Mouse (Mus musculus) lung, embryonic 16.5 days (tissue): ENCODE results near the gene Galnt7. TPM values are rescaled to one million over a fixed set of nuclear protein-coding genes. Genes with fewer than 3 reads are reported as not detected.

Experiments
- ATAC-seq: fragments of 200-750 bp; cut with Nextera tagmentation; 2 replicates; pipeline ENCODE4 v1.8.0; 2017; ENCODE audit warnings: low read depth, mild to moderate bottlenecking, moderate library complexity
- H3K27ac ChIP-seq: fragments of 300-500 bp; sonication (generic); 2 replicates; pipeline ENCODE4 v1.5.1; 2014; ENCODE audit warnings: mild to moderate bottlenecking, control low read depth, low read length
- H3K27me3 ChIP-seq: fragments of 300-500 bp; sonication (generic); 2 replicates; pipeline ENCODE4 v1.6.1; 2014; ENCODE audit warnings: low read depth, low read length, mixed read lengths; ENCODE audit not compliant: control insufficient read depth, insufficient read depth
- H3K36me3 ChIP-seq: fragments of 300-500 bp; sonication (generic); 2 replicates; pipeline ENCODE4 v1.6.1; 2014; ENCODE audit warnings: low read length; ENCODE audit not compliant: control insufficient read depth, insufficient read depth
- H3K4me1 ChIP-seq: fragments of 300-500 bp; sonication (generic); replicated peaks from 2 replicates; pipeline ENCODE4 v1.6.1; 2014; ENCODE audit warnings: low read length, mixed read lengths; ENCODE audit not compliant: control insufficient read depth, insufficient read depth
- H3K4me2 ChIP-seq: fragments of 300-500 bp; sonication (generic); 2 replicates; pipeline ENCODE4 v1.6.1; 2014; ENCODE audit warnings: low read depth, low read length, control low read depth
- H3K4me3 ChIP-seq: fragments of 300-500 bp; sonication (generic); 2 replicates; pipeline ENCODE4 v1.5.1; 2014; ENCODE audit warnings: mild to moderate bottlenecking, low read length, control low read depth
- H3K9ac ChIP-seq: fragments of 300-500 bp; sonication (generic); 2 replicates; pipeline ENCODE4 v1.6.1; 2014; ENCODE audit warnings: low read length, control low read depth
- H3K9me3 ChIP-seq: fragments of 300-500 bp; sonication (generic); 2 replicates; pipeline ENCODE4 v1.6.1; 2016; ENCODE audit warnings: low read length; ENCODE audit not compliant: control insufficient read depth
- WGBS: fragments of 180-500 bp; shearing (Covaris S2); extraction: QIAGEN DNeasy Blood & Tissue Kit; methylation state at CpG from one replicate; pipeline ENCODE4 v1.1.7; 2014; 5-methylcytosine and 5-hydroxymethylcytosine counted together
- polyA plus RNA-seq: library from polyadenylated mRNA; unstranded; fragments of >200 nt; fragmentation: Nextera tagmentation; extraction: Ambion mirVana; gene quantifications from 2 replicates; pipeline ENCODE4 v1.2.1, GENCODE M21; 2015

Galnt7 gene
- polyA plus RNA-seq, 1 experiment from 2014 or later, result 11.2 TPM

- H3K27ac ChIP-seq, result no peak overlapping the region
- H3K27me3 ChIP-seq, result no peaks in the 10 kb centered on the region
- no peaks in the 10 kb centered on the region for H3K36me3 ChIP-seq
- H3K9ac ChIP-seq, result no peak overlapping the region
- H3K4me1 ChIP-seq, result no peaks in the 10 kb centered on the region
- no peak for ATAC-seq
- H3K4me2 ChIP-seq, result no peak overlapping the region
- no peak overlapping the region for H3K4me3 ChIP-seq
- no peaks in the 10 kb centered on the region for H3K9me3 ChIP-seq
- WGBS, result 70% methylated on average over 7 of the region's 7 CpGs
Measured at GRCm38 (mm10) chr8:57592604-57593003, 60.2 kb downstream of the Galnt7 start.

DNA sequence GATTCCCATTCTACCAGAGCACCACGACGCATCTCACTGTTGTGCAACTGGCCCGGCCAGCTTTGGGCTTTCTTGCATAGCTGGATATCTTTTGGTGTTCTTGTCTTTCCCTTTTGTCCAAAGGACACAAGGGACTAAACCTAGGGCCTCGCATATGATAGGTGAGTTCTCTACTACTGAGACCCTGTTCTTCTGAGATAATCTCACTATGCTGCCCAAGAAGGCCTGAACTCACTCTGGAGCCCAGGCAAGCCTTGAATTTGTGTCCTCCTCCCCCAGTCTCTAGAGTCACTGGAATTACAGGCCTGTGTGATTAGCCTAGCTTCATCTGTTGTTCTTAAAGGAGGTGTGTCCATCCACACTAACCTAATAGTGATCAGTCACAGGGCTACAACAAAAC is 61.2 kb downstream of the Galnt7 start:
- Histone ChIP-seq H3K4me2 (no peak overlapping the region), H3K9ac (no peak overlapping the region), H3K27me3 (no peaks in the 10 kb centered on the region), H3K36me3 (no peaks in the 10 kb centered on the region), H3K4me3 (no peak overlapping the region), H3K27ac (no peak overlapping the region), H3K4me1 (no peaks in the 10 kb centered on the region), H3K9me3 (no peaks in the 10 kb centered on the region)
- no peak for ATAC-seq
- 92% methylated on average over 4 of the region's 4 CpGs for WGBS

- Histone ChIP-seq H3K36me3 (no peaks in the 10 kb centered on the region), H3K9me3 (no peaks in the 10 kb centered on the region), H3K27me3 (no peaks in the 10 kb centered on the region), H3K4me1 (no peaks in the 10 kb centered on the region), H3K4me2 (no peak overlapping the region), H3K9ac (no peak overlapping the region), H3K4me3 (no peak overlapping the region), H3K27ac (no peak overlapping the region)
- ATAC-seq, result no peak
- WGBS, result 75% methylated on average over 8 of the region's 8 CpGs
Measured at GRCm38 (mm10) chr8:57590015-57590414, 62.8 kb downstream of the Galnt7 start.

DNA sequence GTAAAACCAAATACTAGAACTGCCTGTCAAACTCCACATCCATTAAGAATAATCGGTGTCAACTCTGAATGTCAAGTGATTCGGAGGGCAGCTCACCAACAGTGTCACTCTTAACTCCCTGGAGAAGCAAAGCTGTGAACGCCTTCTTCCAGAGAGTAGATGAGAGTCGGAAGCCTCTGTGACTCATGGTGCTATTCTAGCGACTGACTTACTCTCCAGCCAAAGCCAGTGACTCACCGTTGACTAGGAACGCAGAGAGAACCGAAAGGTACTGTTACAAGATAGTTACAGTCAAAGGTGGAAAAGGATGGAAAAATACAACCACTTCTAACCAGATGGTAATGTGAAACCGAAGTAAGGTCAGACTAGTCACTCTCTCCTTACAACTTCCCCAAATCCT is 63.7 kb downstream of the Galnt7 start:
- 86% methylated on average over 9 of the region's 9 CpGs for WGBS
- ATAC-seq, result no peak
- Histone ChIP-seq H3K9me3 (no peaks in the 10 kb centered on the region), H3K27me3 (no peaks in the 10 kb centered on the region), H3K4me3 (no peak overlapping the region), H3K36me3 (no peaks in the 10 kb centered on the region), H3K9ac (no peak overlapping the region), H3K4me1 (no peaks in the 10 kb centered on the region), H3K4me2 (no peak overlapping the region), H3K27ac (no peak overlapping the region)

DNA sequence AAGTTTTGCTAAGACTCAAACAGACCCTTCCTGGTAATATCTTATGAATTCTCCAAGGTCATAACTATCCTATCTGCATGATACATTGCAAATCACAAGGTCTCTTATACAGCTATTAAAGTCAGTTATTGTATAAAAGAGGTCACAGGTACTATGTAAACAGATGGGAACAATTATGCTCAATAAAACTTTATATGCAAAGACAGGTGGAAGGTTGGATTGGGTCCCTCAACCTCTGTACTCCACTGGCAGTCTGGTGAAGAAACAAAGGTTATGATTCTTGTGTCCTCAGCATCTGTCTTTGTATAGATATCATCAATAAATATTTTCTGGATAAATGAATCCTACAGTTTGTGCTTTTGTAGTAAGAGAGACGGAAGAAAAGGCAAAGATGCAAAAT is 64.2 kb downstream of the Galnt7 start:
- Histone ChIP-seq H3K4me2 (no peak overlapping the region), H3K9me3 (no peaks in the 10 kb centered on the region), H3K27ac (no peak overlapping the region), H3K9ac (no peak overlapping the region), H3K27me3 (no peaks in the 10 kb centered on the region), H3K4me3 (no peak overlapping the region), H3K4me1 (no peaks in the 10 kb centered on the region), H3K36me3 (no peaks in the 10 kb centered on the region)
- ATAC-seq, result no peak
- 91% methylated on average over 1 of the region's 1 CpGs for WGBS

GRCm38 (mm10) chr8:57586667-57587066 is 66.2 kb downstream of the Galnt7 start:
- no peak for ATAC-seq
- 40% methylated on average over 4 of the region's 4 CpGs for WGBS
- Histone ChIP-seq H3K4me1 (no peaks in the 10 kb centered on the region), H3K4me2 (no peak overlapping the region), H3K27me3 (no peaks in the 10 kb centered on the region), H3K9me3 (no peaks in the 10 kb centered on the region), H3K27ac (no peak overlapping the region), H3K36me3 (no peaks in the 10 kb centered on the region), H3K4me3 (no peak overlapping the region), H3K9ac (no peak overlapping the region)

DNA sequence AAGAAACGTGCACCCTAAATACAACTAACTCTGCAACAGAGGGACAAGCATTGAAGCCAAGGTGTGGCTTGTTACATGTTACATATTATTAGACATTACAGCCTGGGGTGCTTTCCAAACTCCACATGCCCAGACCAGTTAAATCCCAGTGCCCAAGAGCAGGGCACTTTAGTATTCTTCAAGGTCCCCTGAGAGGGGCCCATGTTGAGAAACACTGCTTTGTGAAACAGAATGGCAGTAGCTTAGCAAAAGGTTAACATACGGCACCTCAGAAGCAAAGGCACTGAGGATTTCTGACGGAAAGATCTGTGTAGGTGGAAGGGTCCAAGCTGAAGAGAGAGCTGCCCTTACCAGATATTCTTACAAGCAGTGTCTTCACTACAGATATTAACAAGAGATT is 67.0 kb downstream of the Galnt7 start:
- Histone ChIP-seq H3K36me3 (no peaks in the 10 kb centered on the region), H3K4me3 (no peak overlapping the region), H3K4me1 (no peaks in the 10 kb centered on the region), H3K27me3 (no peaks in the 10 kb centered on the region), H3K9me3 (no peaks in the 10 kb centered on the region), H3K27ac (no peak overlapping the region), H3K4me2 (no peak overlapping the region), H3K9ac (no peak overlapping the region)
- 81% methylated on average over 3 of the region's 3 CpGs for WGBS
- ATAC-seq, result no peak

GRCm38 (mm10) chr8:57585128-57585442 is 67.7 kb downstream of the Galnt7 start:
- Histone ChIP-seq H3K36me3 (no peaks in the 10 kb centered on the region), H3K9ac (no peak overlapping the region), H3K27me3 (no peaks in the 10 kb centered on the region), H3K9me3 (no peaks in the 10 kb centered on the region), H3K27ac (no peak overlapping the region), H3K4me1 (no peaks in the 10 kb centered on the region), H3K4me3 (no peak overlapping the region), H3K4me2 (no peak overlapping the region)
- ATAC-seq, result no peak
- WGBS, result 87% methylated on average over 5 of the region's 5 CpGs

DNA sequence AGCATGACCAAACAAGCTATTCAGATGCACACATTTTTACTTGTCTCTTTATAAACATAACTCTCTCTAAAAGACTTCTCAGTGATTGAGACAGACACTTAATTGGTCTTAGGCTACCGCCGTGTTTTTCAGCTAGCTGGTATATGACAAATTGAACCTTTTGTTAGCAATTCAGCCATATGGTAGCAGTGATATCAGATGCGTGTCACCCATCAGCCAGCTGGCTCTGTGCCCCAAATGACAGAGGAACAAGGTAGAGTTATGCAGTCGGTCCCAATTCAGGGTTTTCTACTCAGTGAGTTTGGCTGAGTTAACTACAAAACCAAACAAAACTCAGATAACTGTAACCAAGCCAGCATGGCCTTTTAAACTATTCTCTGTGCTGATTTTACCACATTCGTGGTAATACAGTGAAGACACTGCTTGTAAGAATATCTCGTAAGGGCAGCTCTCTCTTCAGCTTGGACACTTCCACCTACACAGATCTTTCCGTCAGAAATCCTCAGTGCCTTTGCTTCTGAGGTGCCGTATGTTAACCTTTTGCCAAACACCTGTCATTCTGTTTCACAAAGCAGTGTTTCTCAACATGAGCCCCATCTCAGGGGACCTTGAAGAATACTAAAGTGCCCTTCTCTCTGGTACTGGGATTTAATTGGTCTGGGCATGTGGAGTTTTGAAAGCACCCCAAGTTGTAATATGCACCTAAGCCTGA is 68.3 kb downstream of the Galnt7 start:
- Histone ChIP-seq H3K27me3 (no peaks in the 10 kb centered on the region), H3K36me3 (no peaks in the 10 kb centered on the region), H3K4me1 (no peaks in the 10 kb centered on the region), H3K4me3 (no peak overlapping the region), H3K4me2 (no peak overlapping the region), H3K9ac (no peak overlapping the region), H3K9me3 (no peaks in the 10 kb centered on the region), H3K27ac (no peak overlapping the region)
- 55% methylated on average over 8 of the region's 8 CpGs for whole genome bisulfite sequencing
- no peak for ATAC-seq

GRCm38 (mm10) chr8:57579845-57580244 is 73.0 kb downstream of the Galnt7 start:
- Histone ChIP-seq H3K36me3 (no peaks in the 10 kb centered on the region), H3K4me1 (peaks cover 7% of the 10 kb centered on the region; the same call in 1 of the 2 replicates), H3K27ac (no peak overlapping the region), H3K9me3 (no peaks in the 10 kb centered on the region), H3K4me2 (no peak overlapping the region), H3K4me3 (no peak overlapping the region), H3K27me3 (no peaks in the 10 kb centered on the region), H3K9ac (no peak overlapping the region)
- WGBS, result 63% methylated on average over 6 of the region's 6 CpGs
- no peak for ATAC-seq
